Mouse (Mus musculus) 416B (cell line): Measurements from ENCODE around the gene Vwa7.
"Not testable (repeated sequence)": the region's sequence is repeated elsewhere in the genome, so short reads cannot be mapped to it uniquely, and the experiment has no call there.

ENCODE experiments used
- DNase-seq: peaks from one replicate; pipeline ENCODE4 v3.0.0; 2011; ENCODE audit warnings: low read depth

Vwa7 gene

DNA sequence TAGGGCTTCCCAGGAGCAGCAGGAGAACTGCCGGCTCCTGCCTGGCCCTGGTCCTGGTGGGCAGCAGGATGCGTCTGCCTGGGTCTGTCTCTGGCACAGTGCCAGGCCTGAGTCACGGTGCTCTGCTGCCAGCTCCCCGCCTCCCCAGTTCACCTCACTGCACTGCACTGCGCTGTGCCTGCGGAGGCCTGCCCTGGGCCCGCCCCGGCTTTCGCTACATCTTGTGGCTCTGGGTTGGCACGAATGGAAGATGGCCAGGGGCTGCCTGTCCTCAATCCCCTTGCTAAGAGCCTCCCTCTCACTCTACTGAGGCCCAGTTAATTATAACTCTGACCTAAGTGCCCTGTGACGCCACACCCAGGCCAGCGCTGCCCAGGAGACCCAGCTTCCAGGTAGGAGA lies at the start of gene Vwa7:
Gene Vwa7 (plus strand): TSS at position 204 of the 400 bp plus-strand sequence.
- DNase-seq = peak; percentile 51

DNA sequence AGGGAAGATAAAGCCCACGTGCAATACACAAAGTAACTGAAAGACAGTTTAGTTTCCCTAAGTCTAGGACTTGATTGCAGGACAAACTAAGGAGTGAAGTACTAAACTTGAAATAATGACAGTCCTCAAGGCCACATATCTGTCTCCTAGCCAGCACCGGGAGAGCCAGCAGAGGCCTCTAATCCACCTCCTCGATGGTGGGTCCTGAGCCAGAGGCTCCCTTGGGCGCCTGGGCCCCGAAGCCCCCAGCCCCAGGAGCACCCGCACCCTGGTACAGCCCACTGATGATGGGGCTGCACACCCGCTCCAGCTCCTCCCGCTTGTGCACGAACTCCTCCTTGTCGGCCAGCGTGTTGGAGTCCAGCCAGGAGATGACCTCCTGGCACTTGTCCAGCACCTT lies 46.6 kb upstream of the Vwa7 start, which contains the start of gene Gm20481:
Gene Gm20481 (plus strand): TSS at position 91 of the 400 bp plus-strand sequence.
- DNase-seq = not testable (repeated sequence)

DNA sequence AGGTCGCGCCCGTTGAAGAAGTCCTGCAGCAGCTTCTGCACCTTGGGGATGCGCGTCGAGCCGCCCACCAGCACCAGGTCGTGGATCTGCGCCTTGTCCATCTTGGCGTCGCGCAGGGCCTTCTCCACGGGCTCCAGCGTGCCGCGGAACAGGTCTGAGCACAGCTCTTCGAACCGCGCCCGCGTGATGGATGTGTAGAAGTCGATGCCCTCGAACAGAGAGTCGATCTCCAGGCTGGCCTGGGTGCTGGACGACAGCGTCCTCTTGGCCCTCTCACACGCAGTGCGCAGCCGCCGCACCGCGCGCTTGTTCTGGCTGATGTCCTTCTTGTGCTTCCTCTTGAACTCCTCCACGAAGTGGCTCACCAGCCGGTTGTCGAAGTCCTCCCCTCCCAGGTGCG lies 45.5 kb upstream of the Vwa7 start:
- DNase-seq = not testable (repeated sequence)

DNA sequence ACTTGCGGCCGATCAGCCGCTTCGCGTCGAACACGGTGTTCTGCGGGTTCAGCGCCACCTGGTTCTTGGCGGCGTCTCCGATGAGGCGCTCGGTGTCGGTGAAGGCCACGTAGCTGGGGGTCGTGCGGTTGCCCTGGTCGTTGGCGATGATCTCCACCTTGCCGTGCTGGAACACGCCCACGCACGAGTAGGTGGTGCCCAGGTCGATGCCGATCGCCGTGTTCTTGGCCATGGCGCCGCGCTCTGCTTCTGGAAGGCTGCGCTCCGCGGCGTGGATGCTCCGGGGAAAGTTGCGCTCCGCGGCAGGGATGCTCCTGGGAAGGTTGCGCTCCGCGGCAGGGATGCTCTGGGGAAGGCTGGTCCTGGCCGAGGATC lies 44.7 kb upstream of the Vwa7 start:
- not testable (repeated sequence) for DNase-seq

DNA sequence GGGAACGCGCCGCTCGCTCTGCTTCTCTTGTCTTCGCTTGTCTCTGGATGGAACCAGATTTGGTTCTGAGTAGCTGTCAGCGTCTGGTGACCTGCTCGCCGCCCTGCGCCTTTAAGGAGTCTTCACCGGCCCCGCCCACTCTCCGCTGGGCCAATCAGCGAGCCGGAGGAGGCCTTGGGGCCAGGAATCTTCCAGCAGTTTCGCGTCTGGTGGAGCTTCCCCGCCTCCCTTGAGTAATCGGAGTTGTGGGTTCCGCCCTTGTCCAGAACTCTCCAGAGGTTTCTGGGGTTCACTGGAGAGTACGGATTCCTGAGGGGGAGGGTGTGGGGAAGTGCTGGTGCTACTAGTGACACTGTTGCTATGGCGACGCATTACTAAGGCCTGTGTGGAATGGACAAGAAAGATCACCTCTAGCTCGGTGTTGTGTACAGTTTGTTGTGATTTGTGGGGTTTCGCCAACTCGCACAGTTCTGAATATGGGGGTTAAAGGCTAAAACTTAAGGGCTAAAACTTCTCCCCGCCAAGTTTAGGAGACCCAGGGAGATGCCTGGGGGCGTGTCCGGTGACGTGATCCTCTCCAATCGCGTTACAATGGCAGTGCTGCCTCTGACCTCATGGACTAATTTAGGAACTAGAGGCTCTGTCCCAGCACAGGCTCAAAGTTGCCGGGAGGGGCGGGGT lies 44.2 kb upstream of the Vwa7 start, which contains the start of the genes Hspa1a and Hspa1l:
Gene Hspa1a (minus strand): TSS at position 88 of the 681 bp plus-strand sequence.
Gene Hspa1l (plus strand): TSS at position 635 of the 681 bp plus-strand sequence.
- not testable (repeated sequence) for DNase-seq

DNA sequence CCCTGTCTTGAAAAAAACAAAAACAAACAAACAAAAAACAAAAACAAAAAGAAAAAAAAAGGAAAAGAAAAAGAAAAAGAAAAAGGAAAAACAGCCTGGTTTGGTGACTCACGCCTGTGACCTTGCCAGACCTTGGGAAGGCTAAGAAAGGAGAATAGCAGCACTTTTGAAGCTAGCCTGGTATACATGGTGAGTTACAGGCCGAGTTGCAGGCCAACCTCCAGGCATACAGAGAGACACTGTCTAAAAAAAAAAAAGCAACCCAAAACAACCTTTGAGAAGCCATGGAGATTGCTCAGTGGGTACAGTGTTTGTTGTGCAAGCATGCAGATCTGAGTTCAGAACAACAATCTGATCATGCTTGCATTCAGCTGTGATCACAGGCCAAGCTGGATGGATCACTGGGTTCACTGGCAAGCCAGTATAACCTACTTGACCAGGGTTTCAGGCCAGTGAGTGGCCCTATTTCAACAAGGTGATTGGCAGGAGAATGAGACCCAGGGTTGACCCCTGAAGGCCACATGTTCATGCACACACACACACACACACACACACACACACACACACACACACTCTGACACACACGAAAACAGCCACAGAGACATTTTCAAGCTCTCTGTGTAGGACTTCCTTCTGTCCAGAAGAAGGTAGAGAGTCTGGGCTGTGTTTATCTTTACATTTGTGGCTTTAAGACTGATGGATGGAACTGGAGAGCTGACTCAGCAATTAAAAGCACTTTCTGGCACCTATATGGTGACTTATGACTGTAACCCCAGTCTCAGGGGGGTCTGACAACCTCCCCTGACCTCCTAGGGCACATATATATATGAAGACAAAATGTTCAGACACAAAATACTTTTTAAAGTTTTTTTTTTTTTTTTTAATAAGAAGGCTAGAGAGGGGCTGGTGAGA lies 40.5 kb upstream of the Vwa7 start:
- no peak for DNase-seq

DNA sequence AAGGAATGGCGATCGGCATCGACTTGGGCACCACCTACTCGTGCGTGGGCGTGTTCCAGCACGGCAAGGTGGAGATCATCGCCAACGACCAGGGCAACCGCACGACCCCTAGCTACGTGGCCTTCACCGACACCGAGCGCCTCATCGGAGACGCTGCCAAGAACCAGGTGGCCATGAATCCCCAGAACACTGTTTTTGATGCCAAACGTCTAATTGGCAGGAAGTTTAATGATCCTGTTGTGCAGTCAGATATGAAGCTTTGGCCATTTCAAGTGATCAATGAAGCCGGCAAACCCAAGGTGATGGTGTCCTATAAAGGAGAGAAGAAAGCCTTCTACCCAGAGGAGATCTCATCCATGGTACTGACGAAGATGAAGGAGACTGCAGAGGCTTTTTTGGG lies 39.4 kb upstream of the Vwa7 start:
- DNase-seq = no peak

DNA sequence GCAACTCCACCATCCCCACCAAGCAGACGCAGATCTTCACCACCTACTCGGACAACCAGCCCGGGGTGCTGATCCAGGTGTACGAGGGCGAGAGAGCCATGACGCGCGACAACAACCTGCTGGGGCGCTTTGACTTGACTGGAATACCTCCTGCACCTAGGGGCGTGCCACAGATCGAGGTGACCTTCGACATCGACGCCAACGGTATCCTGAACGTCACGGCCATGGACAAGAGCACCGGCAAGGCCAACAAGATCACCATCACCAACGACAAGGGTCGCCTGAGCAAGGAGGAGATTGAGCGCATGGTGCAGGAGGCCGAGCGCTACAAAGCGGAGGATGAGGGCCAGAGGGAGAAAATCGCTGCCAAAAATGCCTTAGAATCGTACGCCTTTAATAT lies 38.1 kb upstream of the Vwa7 start:
- DNase-seq = no peak

DNA sequence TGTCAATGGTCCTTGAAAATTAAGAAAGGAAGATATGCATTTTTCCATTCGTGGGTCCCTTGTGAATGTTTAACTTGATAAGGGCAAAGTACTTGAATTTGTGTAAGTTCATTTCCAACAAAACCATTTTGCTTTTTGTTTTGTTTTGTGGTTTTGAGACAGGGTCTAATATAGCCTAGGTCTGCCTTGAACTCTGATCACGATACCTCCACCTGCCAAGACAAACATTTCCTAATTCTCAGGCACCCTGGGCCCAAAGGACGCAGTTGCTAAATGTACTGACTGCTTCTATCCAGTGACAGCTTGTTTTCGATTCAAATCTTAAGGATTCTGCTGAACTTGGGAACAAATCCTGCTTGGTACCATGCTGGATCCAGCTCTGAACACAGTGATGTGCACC lies 36.7 kb upstream of the Vwa7 start:
- DNase-seq = no peak

DNA sequence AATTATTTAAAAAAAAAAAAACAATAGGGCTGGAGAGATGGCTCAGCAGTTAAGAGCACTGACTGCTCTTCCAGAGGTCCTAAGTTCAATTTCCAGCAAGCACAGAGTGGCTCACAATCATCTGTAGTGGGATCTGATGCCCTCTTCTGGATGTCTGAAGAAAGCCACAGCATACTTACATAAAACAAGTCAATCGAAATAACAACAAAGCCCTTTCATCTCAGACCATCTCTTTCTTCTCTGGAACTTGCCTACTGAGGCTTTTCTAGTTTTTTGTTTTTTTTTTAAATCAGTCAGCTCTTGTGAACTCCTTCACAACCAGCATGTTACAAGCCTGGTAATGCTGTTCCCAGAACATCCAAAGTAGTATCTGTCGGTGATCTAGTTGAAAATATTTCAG lies 35.7 kb upstream of the Vwa7 start:
- DNase-seq = peak; percentile 89

DNA sequence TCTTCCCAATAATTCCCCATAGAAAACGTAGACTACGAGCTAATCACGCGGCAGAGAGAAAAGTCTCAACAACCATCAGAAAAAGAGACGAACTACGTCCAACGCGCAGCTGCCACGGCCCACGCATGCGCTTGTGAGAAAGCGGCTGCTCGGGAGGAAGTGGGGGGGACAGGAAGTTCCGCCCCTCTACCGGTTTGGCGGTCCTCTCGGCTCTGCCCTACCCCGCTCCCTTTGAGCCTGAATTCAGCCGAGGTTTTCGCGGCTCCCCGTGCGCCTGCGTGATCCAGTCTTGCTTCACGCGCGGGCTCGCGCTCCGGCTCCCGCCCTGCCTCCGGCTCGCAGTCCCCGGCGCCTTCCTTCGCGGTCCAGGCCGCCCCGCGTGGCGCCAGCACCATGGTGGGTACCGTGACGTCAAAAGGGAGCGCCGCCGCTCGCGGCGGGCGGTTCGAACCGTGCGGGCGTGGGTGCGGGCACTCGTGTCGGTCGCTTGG lies 34.6 kb upstream of the Vwa7 start, which contains the start of gene Lsm2:
Gene Lsm2 (plus strand): TSS at position 173 of the 491 bp plus-strand sequence.
- DNase-seq = peak; percentile 95

DNA sequence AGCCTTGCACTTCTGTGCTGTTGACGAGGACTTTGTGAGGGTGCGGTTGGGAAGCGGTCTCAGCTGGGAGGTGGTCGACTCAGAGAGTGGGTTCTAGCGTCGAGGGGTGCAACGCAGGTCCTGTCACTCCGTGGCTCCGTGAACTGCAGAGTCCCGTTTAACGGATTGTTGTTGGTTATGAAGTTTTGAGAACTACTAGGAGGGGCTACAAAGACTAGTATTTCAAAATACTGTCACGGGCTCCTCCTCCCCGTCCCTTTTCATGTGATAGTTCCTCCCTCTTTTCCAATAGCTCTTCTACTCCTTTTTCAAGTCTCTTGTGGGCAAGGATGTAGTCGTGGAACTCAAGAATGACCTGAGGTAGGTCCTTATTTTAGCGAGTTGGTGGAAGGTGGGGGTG lies 34.1 kb upstream of the Vwa7 start:
- peak; percentile 80 for DNase-seq

DNA sequence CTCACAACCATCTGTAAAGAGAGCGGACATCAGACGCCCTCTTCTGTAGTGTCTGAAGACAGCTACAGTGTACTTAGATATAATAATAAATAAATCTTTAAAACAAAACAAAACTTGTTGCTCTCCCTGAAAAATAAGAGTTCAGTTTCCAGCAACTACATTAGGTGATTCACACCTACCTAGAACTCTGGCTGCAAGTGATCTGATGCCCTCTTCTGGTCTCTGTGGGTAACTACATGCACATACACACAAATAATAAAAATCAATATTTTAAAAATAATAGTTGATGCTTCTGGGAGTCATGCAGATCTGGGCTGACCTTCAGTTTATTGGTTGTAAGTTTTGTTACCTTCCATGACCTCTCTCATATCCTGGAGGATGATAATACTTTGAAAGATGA lies 32.2 kb upstream of the Vwa7 start:
- DNase-seq = peak; percentile 75

DNA sequence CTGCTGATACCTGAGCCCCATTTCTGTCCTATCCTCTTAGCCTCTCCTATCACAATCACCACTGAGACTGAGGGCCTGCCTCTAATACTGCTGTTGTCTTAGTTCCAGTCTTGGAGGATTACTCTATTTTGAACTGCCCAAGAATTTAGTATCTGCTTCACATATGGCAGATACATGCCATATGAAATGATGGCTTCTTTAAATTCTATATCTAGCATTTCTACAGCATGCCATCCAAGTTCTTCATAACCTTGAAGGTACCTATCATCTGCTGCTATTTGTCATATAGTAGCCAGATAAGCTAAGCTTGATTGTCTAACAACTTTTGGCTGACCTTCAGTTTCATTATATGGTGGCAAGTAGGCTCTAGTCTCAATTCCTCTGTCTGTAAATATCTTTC lies 21.6 kb upstream of the Vwa7 start:
- DNase-seq = no peak

DNA sequence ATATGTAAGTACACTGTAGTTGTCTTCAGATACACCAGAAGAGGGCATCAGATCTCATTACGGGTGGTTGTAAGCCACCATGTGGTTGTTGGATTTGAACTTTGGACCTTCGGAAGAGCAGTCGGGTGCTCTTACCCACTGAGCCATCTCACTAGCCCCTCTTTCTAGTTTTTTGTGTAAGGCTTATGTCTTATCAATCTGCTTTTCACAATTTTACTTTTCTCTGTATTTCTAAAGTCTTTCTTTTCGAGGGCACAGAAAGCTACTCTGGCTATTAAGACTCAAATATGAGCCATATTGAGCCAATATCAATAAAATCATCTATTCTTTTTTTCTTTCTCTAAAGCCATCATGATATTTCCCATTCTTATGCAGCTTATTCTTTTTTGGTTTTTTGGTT lies 21.2 kb upstream of the Vwa7 start:
- DNase-seq = not testable (repeated sequence)

DNA sequence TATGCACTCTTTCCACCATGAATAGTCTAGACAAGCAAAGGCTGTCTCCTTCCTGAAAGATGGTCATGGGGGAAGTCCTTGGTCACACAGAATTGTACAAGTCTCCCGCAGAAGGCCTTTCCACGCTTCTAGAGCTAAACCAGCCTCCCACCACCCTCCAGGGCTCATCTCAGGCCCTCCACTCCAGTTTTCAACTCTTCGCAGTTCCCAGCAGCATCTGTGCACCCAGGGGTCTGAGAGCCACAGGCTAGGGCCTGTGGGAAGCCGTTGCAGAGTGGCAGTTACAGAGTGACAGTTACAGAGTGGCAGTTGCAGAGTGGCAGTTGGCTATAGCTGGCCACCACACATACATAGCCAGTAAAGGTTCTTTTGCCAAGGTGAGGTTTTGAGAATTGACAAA lies 20.5 kb upstream of the Vwa7 start:
- not testable (repeated sequence) for DNase-seq

DNA sequence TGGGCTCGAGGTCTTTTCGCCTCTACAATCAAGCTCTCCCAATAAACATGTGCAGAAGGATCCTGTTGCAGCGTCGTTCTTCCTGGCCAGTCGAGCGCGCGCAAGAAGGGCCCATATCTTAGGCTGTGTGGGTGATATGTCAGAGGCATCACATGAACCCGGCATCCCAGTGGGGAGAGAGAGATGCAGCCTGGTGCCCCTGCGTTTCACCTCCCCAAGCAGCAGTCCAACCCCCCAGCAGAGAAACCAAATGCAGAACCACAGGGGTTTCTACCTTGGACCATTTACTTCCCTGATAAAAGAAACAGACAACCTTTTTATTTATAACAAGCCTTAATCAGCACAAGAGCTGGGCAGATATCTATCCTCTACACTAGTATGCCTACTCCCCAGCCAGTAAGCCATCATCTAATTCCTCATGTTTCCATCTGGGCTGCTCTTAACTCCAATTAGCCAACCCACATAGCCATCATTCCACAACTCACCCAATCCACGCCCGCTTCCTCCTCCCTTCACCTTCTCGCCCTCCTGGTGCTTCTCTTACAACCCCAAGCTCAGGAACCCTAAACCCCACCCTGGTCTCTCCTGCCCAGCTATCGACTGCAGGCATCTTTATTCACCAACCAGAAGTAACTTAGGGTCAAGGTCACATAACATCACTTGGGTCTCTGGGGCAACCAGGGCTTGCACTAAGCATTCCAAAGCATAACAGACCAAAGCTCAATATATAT lies 19.8 kb upstream of the Vwa7 start:
- no peak for DNase-seq

DNA sequence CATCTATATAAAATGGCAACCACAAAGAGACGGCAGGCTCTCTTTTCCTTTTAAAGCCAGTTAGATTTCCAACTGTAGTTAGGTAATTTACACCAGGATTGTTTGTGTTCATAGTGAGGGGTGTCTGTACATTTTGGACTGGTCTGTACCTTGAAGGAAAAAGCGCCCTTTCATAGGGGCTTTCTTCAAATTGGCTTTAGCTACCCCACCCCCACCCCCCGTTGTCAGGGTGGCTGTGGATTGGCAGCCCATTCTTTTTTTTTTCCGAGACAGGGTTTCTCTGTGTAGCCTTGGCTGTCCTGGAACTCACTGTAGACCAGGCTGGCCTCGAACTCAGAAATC lies 19.3 kb upstream of the Vwa7 start:
- DNase-seq = no peak

DNA sequence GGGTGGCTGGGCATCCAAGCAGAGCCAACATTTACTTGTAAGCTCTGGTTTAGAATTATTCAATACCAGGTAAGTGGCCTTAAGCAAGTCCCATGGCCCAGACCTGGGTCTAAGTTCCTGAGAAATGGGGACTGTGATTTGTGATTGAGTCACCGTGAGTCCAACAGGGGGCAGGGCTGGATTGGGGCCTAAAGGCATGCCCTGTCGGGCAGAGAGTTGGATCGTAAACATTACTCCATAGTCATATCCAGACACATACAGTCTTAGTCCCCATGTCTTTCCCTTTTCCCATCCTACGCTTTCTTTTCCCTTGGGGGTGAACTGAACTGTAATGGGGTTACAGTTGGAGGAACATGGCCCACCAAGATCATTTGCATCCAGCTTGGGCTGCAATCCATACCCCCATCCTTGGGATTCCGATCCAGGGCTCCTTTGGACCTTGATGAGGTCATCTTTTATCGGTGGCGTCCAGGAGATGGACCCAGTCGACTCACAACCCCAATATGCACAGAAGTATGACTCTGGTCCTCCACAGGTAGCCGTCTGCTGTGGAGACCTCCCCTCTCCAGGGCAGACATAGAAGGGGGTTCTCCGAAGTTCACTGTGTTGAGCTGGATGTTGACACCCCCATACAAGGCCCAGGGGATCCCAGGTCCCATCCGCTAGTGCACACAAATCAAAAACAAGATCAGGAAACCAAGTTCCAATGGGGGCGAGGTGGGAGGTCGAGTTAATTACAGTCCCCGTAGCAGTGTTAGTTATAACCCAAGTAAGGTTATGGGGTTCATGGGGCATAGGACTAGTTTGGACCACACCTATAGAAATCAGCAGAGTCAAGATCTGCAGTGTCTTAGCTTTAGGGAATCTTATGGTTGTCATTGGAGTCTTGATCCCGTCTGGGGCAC lies 17.6 kb upstream of the Vwa7 start:
- no peak for DNase-seq

DNA sequence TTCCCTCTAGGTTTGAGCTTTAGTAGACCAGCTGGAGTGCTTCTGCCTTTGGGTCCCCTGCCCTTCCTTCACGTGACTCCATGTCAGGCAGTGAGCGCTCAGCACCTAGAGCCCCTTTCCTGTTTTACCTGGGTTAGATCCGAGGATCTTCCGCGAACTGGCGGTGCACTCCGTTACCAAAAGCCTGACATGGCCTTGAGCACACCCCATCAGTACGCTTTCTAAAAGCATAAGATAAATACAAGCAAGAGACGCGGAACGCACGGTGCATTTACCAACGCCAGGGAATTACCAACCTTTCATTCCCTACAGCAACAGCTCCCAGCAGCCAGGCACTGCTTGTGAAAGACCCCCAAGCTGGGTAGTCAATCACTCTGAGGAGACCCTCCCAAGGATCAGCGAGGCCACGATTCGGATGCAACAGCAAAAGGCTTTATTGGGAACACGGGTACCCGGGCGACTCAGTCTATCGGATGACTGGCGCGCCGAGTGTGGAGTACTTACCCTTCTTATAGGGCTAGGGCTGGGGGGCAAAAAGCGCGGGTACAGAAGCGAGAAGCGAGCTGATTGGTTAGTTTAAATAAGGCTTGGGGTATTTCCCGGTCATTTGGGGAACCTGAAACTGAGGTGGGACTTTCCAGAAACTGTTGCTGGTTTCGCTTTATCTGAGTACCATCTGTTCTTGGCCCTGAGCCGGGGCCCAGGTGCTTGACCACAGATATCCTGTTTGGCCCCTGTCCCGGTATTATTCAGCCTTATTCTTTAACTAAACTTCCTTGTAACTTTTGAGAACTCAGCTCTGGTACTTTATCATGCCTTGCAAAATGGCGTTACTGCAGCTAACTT lies 16.3 kb upstream of the Vwa7 start:
- peak; percentile 79 for DNase-seq
